Mouse (Mus musculus): ENCODE data around the gene Olfr99. TPM values are rescaled to one million over a fixed set of nuclear protein-coding genes. Genes with fewer than 3 reads are reported as not detected.

The Olfr99 gene
- polyA plus RNA-seq (2012; rRNA removed): not detected in 2 replicates

DNA sequence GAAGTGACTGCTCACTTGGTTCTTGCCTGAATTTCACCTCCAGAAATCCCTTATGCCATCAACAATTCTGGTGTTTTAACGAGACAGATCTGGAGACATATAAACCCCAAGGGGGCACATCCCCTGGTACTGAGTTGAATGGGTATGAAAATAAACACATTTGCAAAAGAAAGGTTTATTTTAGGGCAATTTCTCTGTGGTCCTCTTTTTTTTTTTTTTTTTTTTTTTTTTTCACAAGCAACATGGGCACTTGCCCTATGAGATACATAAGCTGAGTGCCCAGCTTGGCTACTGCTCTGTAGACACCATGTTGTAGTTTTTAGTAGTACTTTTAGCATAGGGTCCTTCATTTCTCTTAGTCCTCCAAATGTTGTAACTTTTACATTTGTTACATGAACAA, at the start of gene Olfr99:
Olfr99 (minus strand) TSS at position 101 of the 400 bp plus-strand sequence.
- H3K27ac ChIP-seq (ENCODE audit: control insufficient read depth, insufficient read depth, low read length): no peak within 1 kb of the TSS
- 92% methylated on average over 1 of the region's 1 CpGs for WGBS
- TF ChIP-seq CTCF (IDR thresholded peaks at IDR 0.05; ENCODE audit: borderline replicate concordance, control insufficient read depth, extremely low read depth, insufficient read depth, low read length, poor library complexity) (no peak), POLR2A (IDR thresholded peaks at IDR 0.05; ENCODE audit: control insufficient read depth, extremely low read depth, insufficient read depth, low read length, poor library complexity) (no peak)
- no peaks in the 10 kb centered on the region for H3K4me1 ChIP-seq (replicated peaks; ENCODE audit: control insufficient read depth, insufficient read depth, low read length)
- H3K27me3 ChIP-seq (ENCODE audit: control insufficient read depth, insufficient read depth, low read length): no peaks in the 10 kb centered on the region
- no peak for DNase-seq
- no peak within 1 kb of the TSS for H3K4me3 ChIP-seq (ENCODE audit: control insufficient read depth, insufficient read depth, low read length)
- H3K36me3 ChIP-seq (ENCODE audit: control insufficient read depth, insufficient read depth, low read length): no peaks in the 10 kb centered on the region

DNA sequence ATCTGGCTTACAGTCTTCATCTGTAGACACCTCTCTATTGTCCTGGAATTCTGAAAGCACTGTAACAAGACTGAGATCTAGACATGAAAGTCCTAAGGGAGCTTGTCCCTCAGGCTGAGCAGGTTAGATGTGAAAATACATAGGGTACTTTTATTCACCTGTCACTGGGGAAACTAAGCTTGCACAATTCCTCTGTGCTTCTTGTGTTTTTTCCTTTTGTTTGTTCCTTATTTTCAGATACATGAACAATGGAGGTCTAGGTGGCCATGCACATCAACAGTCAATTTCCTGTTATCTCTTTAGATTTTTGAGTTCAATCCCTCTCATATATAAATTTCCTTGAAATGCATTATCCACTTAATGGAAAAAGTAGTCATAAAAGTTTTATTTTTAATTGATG, 33.7 kb upstream of the Olfr99 start, which contains the start of gene Olfr102:
Olfr102 (minus strand) TSS at position 101 of the 400 bp plus-strand sequence.
- TF ChIP-seq POLR2A (IDR thresholded peaks at IDR 0.05; ENCODE audit: control insufficient read depth, extremely low read depth, insufficient read depth, low read length, poor library complexity) (no peak), CTCF (IDR thresholded peaks at IDR 0.05; ENCODE audit: borderline replicate concordance, control insufficient read depth, extremely low read depth, insufficient read depth, low read length, poor library complexity) (no peak)
- Histone ChIP-seq H3K27me3 (ENCODE audit: control insufficient read depth, insufficient read depth, low read length) (no peaks in the 10 kb centered on the region), H3K27ac (ENCODE audit: control insufficient read depth, insufficient read depth, low read length) (no peak within 1 kb of the TSS)

DNA sequence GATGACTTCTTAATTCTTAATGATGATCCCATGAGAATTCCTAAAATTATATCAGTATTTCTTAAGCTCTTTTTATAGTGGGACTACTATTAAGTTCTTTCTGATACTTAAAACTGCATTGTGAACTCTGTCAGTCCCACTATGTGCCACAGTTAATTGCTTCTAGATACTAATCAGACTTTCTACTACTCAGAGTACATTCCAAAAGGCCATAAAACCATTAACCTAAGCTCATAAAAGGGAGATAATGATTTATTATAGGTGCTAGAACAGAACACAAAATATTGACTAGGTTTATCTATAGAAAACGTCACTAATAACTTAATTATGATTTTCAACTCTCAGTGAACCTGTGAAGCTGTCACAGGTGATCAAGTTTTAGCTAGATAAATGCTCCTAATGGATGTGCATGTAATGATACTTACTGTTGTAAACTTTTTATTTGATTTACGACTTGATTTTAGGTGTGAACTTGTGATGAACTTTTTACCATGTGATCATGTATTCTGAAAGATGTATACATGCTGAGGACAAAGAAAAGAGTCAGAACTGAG, 27.0 kb upstream of the Olfr99 start:
- Histone ChIP-seq H3K27me3 (ENCODE audit: control insufficient read depth, insufficient read depth, low read length) (no peaks in the 10 kb centered on the region), H3K4me1 (replicated peaks; ENCODE audit: control insufficient read depth, insufficient read depth, low read length) (no peaks in the 10 kb centered on the region), H3K4me3 (ENCODE audit: control insufficient read depth, insufficient read depth, low read length) (no peak overlapping the region), H3K27ac (ENCODE audit: control insufficient read depth, insufficient read depth, low read length) (no peak overlapping the region), H3K36me3 (ENCODE audit: control insufficient read depth, insufficient read depth, low read length) (no peaks in the 10 kb centered on the region)
- WGBS: 63% methylated on average over 2 of the region's 2 CpGs
- no peak for DNase-seq
- TF ChIP-seq CTCF (IDR thresholded peaks at IDR 0.05; ENCODE audit: borderline replicate concordance, control insufficient read depth, extremely low read depth, insufficient read depth, low read length, poor library complexity): no peak
- TF ChIP-seq POLR2A (IDR thresholded peaks at IDR 0.05; ENCODE audit: control insufficient read depth, extremely low read depth, insufficient read depth, low read length, poor library complexity): no peak

More for the DNA sequence above, 33.7 kb upstream of the Olfr99 start, which contains the start of gene Olfr102:
- DNase-seq: no peak
- H3K36me3 ChIP-seq (ENCODE audit: control insufficient read depth, insufficient read depth, low read length): no peaks in the 10 kb centered on the region
- no peaks in the 10 kb centered on the region for H3K4me1 ChIP-seq (replicated peaks; ENCODE audit: control insufficient read depth, insufficient read depth, low read length)
- no peak within 1 kb of the TSS for H3K4me3 ChIP-seq (ENCODE audit: control insufficient read depth, insufficient read depth, low read length)

DNA sequence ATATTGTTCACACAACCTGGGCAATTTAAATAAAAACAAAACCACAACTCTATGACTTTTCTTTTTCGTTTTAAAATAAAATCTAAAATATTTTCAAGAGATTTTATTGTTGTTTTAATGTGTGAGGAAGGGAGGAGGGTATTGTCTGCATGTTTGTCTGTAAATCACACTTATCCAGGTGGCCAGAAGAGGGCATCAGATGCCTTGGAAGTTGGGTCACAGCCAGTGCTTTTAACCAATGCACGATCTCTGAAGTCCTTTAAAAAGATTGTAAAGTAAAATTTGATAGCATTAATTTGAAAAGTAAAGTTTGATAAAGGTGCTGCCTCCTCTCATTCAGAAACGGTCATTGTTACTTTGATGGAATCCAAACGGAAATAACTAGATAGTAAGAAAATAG, 25.2 kb upstream of the Olfr99 start:
- H3K27me3 ChIP-seq (ENCODE audit: control insufficient read depth, insufficient read depth, low read length): no peaks in the 10 kb centered on the region
- no peak overlapping the region for H3K27ac ChIP-seq (ENCODE audit: control insufficient read depth, insufficient read depth, low read length)
- no peaks in the 10 kb centered on the region for H3K36me3 ChIP-seq (ENCODE audit: control insufficient read depth, insufficient read depth, low read length)
- no peak for DNase-seq
- TF ChIP-seq POLR2A (IDR thresholded peaks at IDR 0.05; ENCODE audit: control insufficient read depth, extremely low read depth, insufficient read depth, low read length, poor library complexity) (no peak), CTCF (IDR thresholded peaks at IDR 0.05; ENCODE audit: borderline replicate concordance, control insufficient read depth, extremely low read depth, insufficient read depth, low read length, poor library complexity) (no peak)
- 43% methylated on average over 4 of the region's 4 CpGs for WGBS
- H3K4me1 ChIP-seq (replicated peaks; ENCODE audit: control insufficient read depth, insufficient read depth, low read length): no peaks in the 10 kb centered on the region
- H3K4me3 ChIP-seq (ENCODE audit: control insufficient read depth, insufficient read depth, low read length): no peak overlapping the region

DNA sequence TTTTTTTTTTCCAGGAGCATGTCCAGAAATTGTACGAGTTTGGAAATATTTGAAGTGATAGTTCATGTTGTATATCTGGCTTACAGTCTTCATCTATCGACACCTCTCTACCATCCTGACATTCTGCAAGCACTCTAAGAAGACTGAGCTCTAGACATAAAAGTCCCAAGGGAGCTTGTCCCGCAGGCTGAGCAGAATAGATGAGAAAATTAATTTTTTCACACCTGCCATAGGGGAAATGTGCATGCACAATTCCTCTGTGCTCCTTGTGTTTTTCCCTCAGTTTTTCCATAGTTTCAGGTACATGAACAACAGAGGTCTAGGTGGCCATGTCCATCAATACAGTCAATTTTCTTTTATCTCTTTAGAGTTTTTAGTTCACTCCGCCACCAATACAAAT, 21.0 kb upstream of the Olfr99 start, which contains the start of gene Olfr101:
Olfr101 (minus strand) TSS at position 101 of the 400 bp plus-strand sequence.
- no peak within 1 kb of the TSS for H3K4me3 ChIP-seq (ENCODE audit: control insufficient read depth, insufficient read depth, low read length)
- no peaks in the 10 kb centered on the region for H3K4me1 ChIP-seq (replicated peaks; ENCODE audit: control insufficient read depth, insufficient read depth, low read length)
- no peaks in the 10 kb centered on the region for H3K27me3 ChIP-seq (ENCODE audit: control insufficient read depth, insufficient read depth, low read length)
- no peaks in the 10 kb centered on the region for H3K36me3 ChIP-seq (ENCODE audit: control insufficient read depth, insufficient read depth, low read length)
- H3K27ac ChIP-seq (ENCODE audit: control insufficient read depth, insufficient read depth, low read length): no peak within 1 kb of the TSS
- TF ChIP-seq POLR2A (IDR thresholded peaks at IDR 0.05; ENCODE audit: control insufficient read depth, extremely low read depth, insufficient read depth, low read length, poor library complexity): no peak
- no peak for TF ChIP-seq CTCF (IDR thresholded peaks at IDR 0.05; ENCODE audit: borderline replicate concordance, control insufficient read depth, extremely low read depth, insufficient read depth, low read length, poor library complexity)
- DNase-seq: no peak
- WGBS: 91% methylated on average over 4 of the region's 4 CpGs

DNA sequence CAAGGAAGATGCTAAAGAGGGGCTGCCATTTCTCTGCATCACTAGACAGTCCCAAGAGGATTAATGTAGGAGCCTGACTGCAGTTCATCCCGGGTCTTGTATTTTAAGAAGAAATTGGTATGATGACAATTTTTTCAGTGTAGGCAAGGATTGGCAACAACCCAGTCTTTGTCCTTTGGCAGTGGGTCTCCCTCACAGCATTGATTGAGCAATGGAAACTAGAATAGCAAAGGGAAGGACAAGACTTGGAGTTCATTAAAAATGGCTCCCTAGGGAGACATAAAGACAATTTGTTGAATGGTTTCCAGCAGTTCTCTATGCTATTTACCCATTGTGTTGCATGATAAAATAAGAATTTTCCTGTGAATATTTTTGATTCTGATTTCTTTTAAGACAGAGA, 2.9 kb downstream of the Olfr99 start:
- 93% methylated on average over 1 of the region's 1 CpGs for WGBS
- H3K27ac ChIP-seq (ENCODE audit: control insufficient read depth, insufficient read depth, low read length): no peak overlapping the region
- no peak for DNase-seq
- no peaks in the 10 kb centered on the region for H3K36me3 ChIP-seq (ENCODE audit: control insufficient read depth, insufficient read depth, low read length)
- no peaks in the 10 kb centered on the region for H3K27me3 ChIP-seq (ENCODE audit: control insufficient read depth, insufficient read depth, low read length)
- no peak overlapping the region for H3K4me3 ChIP-seq (ENCODE audit: control insufficient read depth, insufficient read depth, low read length)
- H3K4me1 ChIP-seq (replicated peaks; ENCODE audit: control insufficient read depth, insufficient read depth, low read length): no peaks in the 10 kb centered on the region
- TF ChIP-seq CTCF (IDR thresholded peaks at IDR 0.05; ENCODE audit: borderline replicate concordance, control insufficient read depth, extremely low read depth, insufficient read depth, low read length, poor library complexity) (no peak), POLR2A (IDR thresholded peaks at IDR 0.05; ENCODE audit: control insufficient read depth, extremely low read depth, insufficient read depth, low read length, poor library complexity) (no peak)

DNA sequence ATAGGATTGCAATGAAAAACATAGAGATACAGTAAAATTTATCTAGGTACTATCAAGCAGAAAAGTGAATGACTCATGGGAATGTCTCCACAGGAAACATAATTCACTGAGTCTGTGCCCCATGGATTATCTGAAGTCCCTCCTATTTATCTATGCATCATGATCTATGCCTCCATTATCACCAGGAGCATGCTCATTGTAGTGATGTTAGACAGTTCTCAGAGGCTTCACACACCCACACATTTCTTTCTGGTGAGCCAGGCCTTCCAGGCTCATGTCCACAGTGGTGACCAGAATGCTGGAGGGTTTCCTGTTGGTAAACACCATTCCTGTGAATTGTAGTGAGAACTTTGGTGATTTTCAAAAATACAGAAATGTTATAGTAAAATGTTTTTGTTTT, 6.7 kb downstream of the Olfr99 start:
- Histone ChIP-seq H3K27me3 (ENCODE audit: control insufficient read depth, insufficient read depth, low read length) (no peaks in the 10 kb centered on the region), H3K36me3 (ENCODE audit: control insufficient read depth, insufficient read depth, low read length) (no peaks in the 10 kb centered on the region), H3K4me3 (ENCODE audit: control insufficient read depth, insufficient read depth, low read length) (no peak overlapping the region), H3K4me1 (replicated peaks; ENCODE audit: control insufficient read depth, insufficient read depth, low read length) (0 out of 2 replicates have a peak, but pooled peaks cover 5% of the 10 kb centered on the region), H3K27ac (ENCODE audit: control insufficient read depth, insufficient read depth, low read length) (no peak overlapping the region)
- TF ChIP-seq CTCF (IDR thresholded peaks at IDR 0.05; ENCODE audit: borderline replicate concordance, control insufficient read depth, extremely low read depth, insufficient read depth, low read length, poor library complexity): no peak
- TF ChIP-seq POLR2A (IDR thresholded peaks at IDR 0.05; ENCODE audit: control insufficient read depth, extremely low read depth, insufficient read depth, low read length, poor library complexity): no peak
- DNase-seq: no peak
